Mouse (Mus musculus): Measurements from ENCODE around the gene Mmp14. TPM values are rescaled to one million over a fixed set of nuclear protein-coding genes. Genes with fewer than 3 reads are reported as not detected.
A peak's percentile ranks its signal among the peaks of the same experiment; 100 is the strongest.

The Mmp14 gene
- polyA plus RNA-seq, 2 experiments = 251 to 385 TPM

DNA sequence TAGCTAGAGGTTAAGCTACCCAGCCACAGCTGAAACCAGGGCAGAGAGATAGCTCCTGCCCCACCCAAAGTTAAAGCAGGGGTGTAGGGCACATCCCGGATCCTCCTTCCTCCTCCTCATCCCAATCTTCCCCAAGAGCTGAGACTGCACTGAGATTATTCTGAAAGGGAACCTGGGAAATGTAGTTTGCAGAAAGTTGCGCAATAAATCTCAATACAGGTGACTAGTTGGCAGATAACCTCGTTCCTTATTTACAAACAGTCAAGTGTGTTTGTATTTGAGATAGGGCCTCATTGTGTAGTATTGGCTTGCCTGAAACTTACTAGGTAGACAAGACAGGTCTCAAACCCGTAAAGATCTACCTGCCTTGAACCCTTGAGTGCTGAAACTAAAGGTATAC is 30.7 kb downstream of the Mmp14 start:
- Histone ChIP-seq H3K27ac (replicated peaks; ENCODE audit: low read depth, low read length) (no peak overlapping the region), H3K4me2 (replicated peaks; ENCODE audit: low read depth, low read length, severe bottlenecking) (no peak overlapping the region), H3K9ac (ENCODE audit: low read depth, low read length, severe bottlenecking) (no peak overlapping the region), H3K36me3 (ENCODE audit: control insufficient read depth, insufficient read depth, low read length) (peaks cover 8% of the 10 kb centered on the region), H3K4me3 (replicated peaks; ENCODE audit: low read length) (no peak overlapping the region), H3K4me1 (ENCODE audit: control insufficient read depth, insufficient read depth, low read length) (peaks cover 3% of the 10 kb centered on the region; the same call in 1 of the 2 replicates), H3K9me3 (ENCODE audit: control insufficient read depth, low read length) (no peaks in the 10 kb centered on the region), H3K27me3 (ENCODE audit: control insufficient read depth, insufficient read depth, low read length) (no peaks in the 10 kb centered on the region)
- TF ChIP-seq POLR2A (IDR thresholded peaks at IDR 0.05; ENCODE audit: borderline replicate concordance, extremely low read depth, insufficient read depth, insufficient read length) = no peak
- 77% methylated on average over 4 of the region's 4 CpGs for whole genome bisulfite sequencing
- DNase-seq (ENCODE audit: low spot score) = no peak
- no peak for ATAC-seq (ENCODE audit: low FRiP score, low read depth)

DNA sequence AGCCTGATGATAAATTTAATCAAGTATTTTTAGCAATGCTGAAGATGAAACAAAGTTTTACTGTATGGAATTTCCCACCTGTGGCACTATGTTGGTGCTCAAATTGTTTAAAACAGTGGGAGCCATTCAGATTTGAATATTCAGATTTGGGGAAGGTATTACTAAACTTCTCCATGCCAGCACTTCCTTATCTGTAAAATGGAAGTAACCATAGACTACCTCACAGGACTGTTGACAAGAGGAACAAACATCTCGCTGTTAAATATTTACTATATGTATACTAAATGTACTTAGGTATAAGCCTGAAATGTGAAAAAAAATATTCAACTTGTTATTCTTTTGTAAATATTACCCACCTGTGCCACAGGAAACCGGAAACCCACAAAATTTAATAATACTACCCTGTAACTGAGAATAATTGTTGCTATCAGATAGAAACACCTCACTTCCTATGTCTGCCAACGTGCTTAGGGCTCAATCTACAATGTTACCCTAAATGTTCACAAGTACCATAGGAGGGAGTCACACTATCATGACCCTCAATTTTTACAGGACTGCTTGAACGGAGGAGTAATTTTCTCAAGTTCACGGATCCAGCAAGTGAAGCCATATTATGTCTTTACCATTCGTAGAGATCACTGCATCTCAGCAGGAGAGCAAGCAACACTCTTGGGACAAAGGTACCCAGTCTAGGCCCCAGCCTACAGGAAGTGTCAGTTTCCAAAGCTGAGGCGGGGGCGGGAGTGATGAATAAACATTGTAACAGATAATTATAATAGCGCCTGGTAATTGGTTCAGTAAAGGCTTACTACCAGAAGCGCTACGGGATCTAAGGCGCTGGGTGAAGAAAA is 31.9 kb downstream of the Mmp14 start:
- Histone ChIP-seq H3K9me3 (ENCODE audit: control insufficient read depth, low read length) (no peaks in the 10 kb centered on the region), H3K4me2 (replicated peaks; ENCODE audit: low read depth, low read length, severe bottlenecking) (peak overlapping the region; percentile 69), H3K9ac (ENCODE audit: low read depth, low read length, severe bottlenecking) (peak overlapping the region; percentile 66; the same call in 1 of the 2 replicates), H3K4me1 (ENCODE audit: control insufficient read depth, insufficient read depth, low read length) (peaks cover 3% of the 10 kb centered on the region; the same call in 1 of the 2 replicates), H3K36me3 (ENCODE audit: control insufficient read depth, insufficient read depth, low read length) (peaks cover 20% of the 10 kb centered on the region), H3K4me3 (replicated peaks; ENCODE audit: low read length) (peak overlapping the region; percentile 74), H3K27me3 (ENCODE audit: control insufficient read depth, insufficient read depth, low read length) (no peaks in the 10 kb centered on the region), H3K27ac (replicated peaks; ENCODE audit: low read depth, low read length) (no peak overlapping the region)
- 15% methylated on average over 12 of the region's 12 CpGs for WGBS
- DNase-seq (ENCODE audit: low spot score) (no peak), ATAC-seq (ENCODE audit: low FRiP score, low read depth) (no peak)
- TF ChIP-seq POLR2A (IDR thresholded peaks at IDR 0.05; ENCODE audit: borderline replicate concordance, extremely low read depth, insufficient read depth, insufficient read length) = no peak

DNA sequence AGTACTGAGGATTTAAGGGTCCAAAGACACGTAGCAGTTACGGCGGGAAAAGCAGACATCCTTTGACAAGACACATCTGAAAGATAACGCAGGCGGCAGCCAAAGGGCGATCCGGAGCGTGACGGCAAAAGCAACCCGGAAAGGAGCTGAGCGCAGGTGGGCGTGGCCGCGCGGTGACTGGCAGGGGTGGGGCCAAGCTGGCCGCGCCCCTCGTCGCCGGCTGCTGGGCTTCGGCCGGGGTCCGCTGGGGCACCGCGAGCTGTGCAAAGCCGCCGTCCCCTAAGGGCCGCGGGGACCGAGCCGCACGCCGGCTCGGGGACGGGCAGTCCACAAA is 32.5 kb downstream of the Mmp14 start, which contains the start of gene Lrp10:
Gene Lrp10, plus strand, starts transcription at position 179 of the 334 bp plus-strand sequence.
- no peaks in the 10 kb centered on the region for H3K9me3 ChIP-seq (ENCODE audit: control insufficient read depth, low read length)
- peaks cover 26% of the 10 kb centered on the region for H3K36me3 ChIP-seq (ENCODE audit: control insufficient read depth, insufficient read depth, low read length)
- peak within 1 kb of the TSS; percentile 66 for H3K9ac ChIP-seq (ENCODE audit: low read depth, low read length, severe bottlenecking)
- H3K4me1 ChIP-seq (ENCODE audit: control insufficient read depth, insufficient read depth, low read length) = peaks cover 3% of the 10 kb centered on the region; the same call in 1 of the 2 replicates
- H3K4me3 ChIP-seq (replicated peaks; ENCODE audit: low read length) = peak within 1 kb of the TSS; percentile 74
- DNase-seq (ENCODE audit: low spot score) (peak; percentile 80), ATAC-seq (ENCODE audit: low FRiP score, low read depth) (peak; percentile 87)
- peak within 1 kb of the TSS; percentile 53 for H3K27ac ChIP-seq (replicated peaks; ENCODE audit: low read depth, low read length)
- H3K27me3 ChIP-seq (ENCODE audit: control insufficient read depth, insufficient read depth, low read length) = no peaks in the 10 kb centered on the region
- WGBS = under 1% methylated on average over 23 of the region's 35 CpGs
- TF ChIP-seq POLR2A (IDR thresholded peaks at IDR 0.05; ENCODE audit: borderline replicate concordance, extremely low read depth, insufficient read depth, insufficient read length) = 0 out of 2 replicates have a peak, but pooled peaks have one; percentile 43
- peak within 1 kb of the TSS; percentile 69 for H3K4me2 ChIP-seq (replicated peaks; ENCODE audit: low read depth, low read length, severe bottlenecking)

DNA sequence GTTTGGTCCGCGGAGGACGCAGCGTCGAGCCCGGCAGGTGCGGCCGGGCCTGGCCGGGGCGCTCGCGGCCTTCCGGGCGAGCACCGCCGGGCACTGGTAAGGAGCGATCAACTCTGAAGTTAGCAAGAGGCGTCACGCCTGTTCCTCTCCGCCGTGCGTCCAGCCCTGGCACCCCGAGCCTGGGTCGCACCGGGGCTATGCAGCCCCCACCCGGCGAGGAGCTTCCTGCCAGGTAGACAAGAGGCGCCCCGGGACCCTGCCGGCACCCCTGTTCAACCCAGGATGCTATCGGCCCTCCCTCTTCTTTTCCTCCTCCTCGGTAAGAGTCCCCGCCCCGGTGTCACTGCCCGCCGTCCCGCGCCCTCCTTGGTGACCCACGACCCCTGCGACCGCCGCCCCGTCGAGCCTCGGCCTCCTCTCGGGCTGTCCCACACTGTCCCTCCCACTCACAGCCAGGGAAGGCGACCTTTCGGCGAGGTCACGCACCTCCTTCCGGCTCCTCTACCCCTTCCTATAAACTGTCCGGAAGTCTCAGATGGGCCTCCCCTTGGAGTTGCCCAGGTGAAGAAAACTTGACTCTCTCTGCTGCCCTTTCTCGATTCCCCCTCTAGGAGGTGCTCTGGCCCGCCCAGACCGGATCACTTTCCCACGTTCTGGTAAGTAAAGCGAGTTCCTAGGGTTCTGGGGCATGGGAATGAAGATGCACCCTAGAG is 33.0 kb downstream of the Mmp14 start:
- under 1% methylated on average over 37 of the region's 57 CpGs for WGBS

DNA sequence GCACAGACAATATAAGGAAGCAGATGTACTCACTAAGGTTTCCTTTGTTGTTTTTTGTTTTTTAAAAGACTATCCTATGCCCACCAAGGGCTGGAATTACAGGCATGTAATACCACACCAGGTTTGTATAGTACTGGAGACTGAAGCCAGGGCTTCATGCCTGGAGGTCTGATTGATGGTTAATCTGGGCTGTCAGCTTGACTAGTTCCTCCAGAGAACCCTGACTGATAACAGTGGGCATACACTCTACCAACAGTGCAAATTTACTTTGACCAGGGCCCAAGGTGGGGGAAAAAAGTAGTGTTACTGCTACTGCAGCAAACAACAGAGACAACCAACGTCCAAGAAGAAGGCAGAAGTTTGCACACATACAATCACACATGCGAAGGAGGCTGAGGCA is 40.1 kb downstream of the Mmp14 start:
- ATAC-seq (ENCODE audit: low FRiP score, low read depth) (no peak), DNase-seq (ENCODE audit: low spot score) (no peak)
- Histone ChIP-seq H3K9ac (ENCODE audit: low read depth, low read length, severe bottlenecking) (no peak overlapping the region), H3K4me2 (replicated peaks; ENCODE audit: low read depth, low read length, severe bottlenecking) (no peak overlapping the region), H3K9me3 (ENCODE audit: control insufficient read depth, low read length) (0 out of 2 replicates have a peak, but pooled peaks cover 3% of the 10 kb centered on the region), H3K27ac (replicated peaks; ENCODE audit: low read depth, low read length) (no peak overlapping the region), H3K27me3 (ENCODE audit: control insufficient read depth, insufficient read depth, low read length) (no peaks in the 10 kb centered on the region; the same call in 1 of the 2 replicates), H3K4me3 (replicated peaks; ENCODE audit: low read length) (no peak overlapping the region), H3K36me3 (ENCODE audit: control insufficient read depth, insufficient read depth, low read length) (peaks cover 42% of the 10 kb centered on the region), H3K4me1 (ENCODE audit: control insufficient read depth, insufficient read depth, low read length) (peaks cover 4% of the 10 kb centered on the region)
- WGBS = 89% methylated on average over 2 of the region's 2 CpGs
- TF ChIP-seq POLR2A (IDR thresholded peaks at IDR 0.05; ENCODE audit: borderline replicate concordance, extremely low read depth, insufficient read depth, insufficient read length) = no peak

More for the DNA sequence above, 33.0 kb downstream of the Mmp14 start:
- Histone ChIP-seq H3K27ac (replicated peaks; ENCODE audit: low read depth, low read length) (peak overlapping the region; percentile 53), H3K36me3 (ENCODE audit: control insufficient read depth, insufficient read depth, low read length) (peaks cover 31% of the 10 kb centered on the region), H3K4me2 (replicated peaks; ENCODE audit: low read depth, low read length, severe bottlenecking) (peak overlapping the region; percentile 69), H3K4me1 (ENCODE audit: control insufficient read depth, insufficient read depth, low read length) (peaks cover 3% of the 10 kb centered on the region; the same call in 1 of the 2 replicates), H3K9me3 (ENCODE audit: control insufficient read depth, low read length) (no peaks in the 10 kb centered on the region), H3K27me3 (ENCODE audit: control insufficient read depth, insufficient read depth, low read length) (no peaks in the 10 kb centered on the region), H3K4me3 (replicated peaks; ENCODE audit: low read length) (peak overlapping the region; percentile 74), H3K9ac (ENCODE audit: low read depth, low read length, severe bottlenecking) (peak overlapping the region; percentile 66)
- ATAC-seq (ENCODE audit: low FRiP score, low read depth) = peak; percentile 79
- peak; percentile 65 for DNase-seq (ENCODE audit: low spot score)
- no peak for TF ChIP-seq POLR2A (IDR thresholded peaks at IDR 0.05; ENCODE audit: borderline replicate concordance, extremely low read depth, insufficient read depth, insufficient read length)

Data from limb, embryonic 14.5 days (tissue).